Mouse (Mus musculus): ENCODE measurements at regions not wholly inside any gene's neighbourhood (a gene's known extent, or its start where the extent isn't known, plus 50 kb on each side); places are given as distances from the start of the nearest gene placed in this dataset.
A peak's percentile ranks its signal among the peaks of the same experiment; 100 is the strongest.

DNA sequence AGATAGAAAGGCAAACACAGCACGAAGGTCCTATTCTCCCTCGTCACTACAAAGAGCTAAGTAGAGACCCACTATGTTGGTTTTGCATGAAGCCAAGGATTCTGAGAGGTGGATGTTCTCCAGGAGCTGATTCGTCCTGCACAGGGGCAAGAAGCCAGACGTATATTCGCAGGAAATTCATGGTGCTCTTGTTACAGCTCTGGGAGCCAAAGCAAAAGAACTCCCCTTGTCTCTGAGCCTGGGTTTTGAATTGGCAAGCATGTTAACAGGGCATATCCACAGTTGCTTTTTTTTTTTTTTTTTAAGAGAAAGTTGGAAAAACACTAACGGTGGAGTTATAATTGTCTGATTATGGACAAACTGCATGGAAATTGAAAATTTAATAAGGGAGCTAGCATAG, 191.7 kb upstream of the Prickle1 start:
- 93% methylated on average over 6 of the region's 6 CpGs for WGBS
- Histone ChIP-seq H3K9me3 (replicated peaks; ENCODE audit: control insufficient read depth, low read length) (no peaks in the 10 kb centered on the region), H3K27ac (ENCODE audit: low read depth, low read length) (no peak overlapping the region), H3K4me1 (ENCODE audit: control insufficient read depth, insufficient read depth, low read length) (no peaks in the 10 kb centered on the region), H3K27me3 (replicated peaks; ENCODE audit: control insufficient read depth, insufficient read depth, low read length) (no peaks in the 10 kb centered on the region), H3K36me3 (ENCODE audit: control insufficient read depth, insufficient read depth, low read length) (no peaks in the 10 kb centered on the region), H3K9ac (ENCODE audit: low read length) (no peak overlapping the region), H3K4me3 (ENCODE audit: low read depth, low read length) (no peak overlapping the region), H3K4me2 (ENCODE audit: low read length) (no peak overlapping the region)
- DNase-seq (ENCODE audit: low spot score) (no peak), ATAC-seq (no peak)

DNA sequence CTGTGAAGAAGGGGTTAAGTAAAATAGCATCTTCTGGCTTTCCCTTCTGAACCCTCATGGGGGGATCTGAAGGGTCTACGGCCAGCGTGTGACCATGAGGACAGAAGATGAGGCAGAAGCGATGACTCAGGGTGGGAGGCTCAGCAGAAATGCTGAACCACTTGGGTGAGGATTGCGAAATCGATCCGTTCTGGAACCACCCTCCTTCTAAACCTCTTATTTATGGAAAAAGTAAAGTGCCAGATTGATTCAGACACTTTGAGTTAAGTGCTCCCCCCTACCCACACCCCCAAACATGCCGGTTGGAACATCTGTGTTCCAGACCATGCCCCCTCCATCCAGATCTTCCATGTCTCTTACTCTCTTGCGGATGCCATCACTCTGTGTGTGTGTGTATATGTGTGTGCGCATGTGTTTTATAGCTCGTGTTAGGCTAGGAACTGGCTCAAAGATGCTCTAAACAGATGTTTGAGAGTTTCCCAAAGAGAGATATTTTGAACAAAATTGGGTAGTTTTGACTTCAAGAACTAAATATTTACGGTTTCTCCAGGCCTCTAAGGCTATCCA, 190.2 kb upstream of the Prickle1 start:
- Histone ChIP-seq H3K9ac (ENCODE audit: low read length) (no peak overlapping the region), H3K36me3 (ENCODE audit: control insufficient read depth, insufficient read depth, low read length) (no peaks in the 10 kb centered on the region), H3K27ac (ENCODE audit: low read depth, low read length) (no peak overlapping the region), H3K4me2 (ENCODE audit: low read length) (no peak overlapping the region), H3K4me3 (ENCODE audit: low read depth, low read length) (no peak overlapping the region), H3K27me3 (replicated peaks; ENCODE audit: control insufficient read depth, insufficient read depth, low read length) (no peaks in the 10 kb centered on the region), H3K4me1 (ENCODE audit: control insufficient read depth, insufficient read depth, low read length) (no peaks in the 10 kb centered on the region), H3K9me3 (replicated peaks; ENCODE audit: control insufficient read depth, low read length) (no peaks in the 10 kb centered on the region)
- ATAC-seq (no peak), DNase-seq (ENCODE audit: low spot score) (no peak)
- WGBS, result 93% methylated on average over 11 of the region's 11 CpGs

DNA sequence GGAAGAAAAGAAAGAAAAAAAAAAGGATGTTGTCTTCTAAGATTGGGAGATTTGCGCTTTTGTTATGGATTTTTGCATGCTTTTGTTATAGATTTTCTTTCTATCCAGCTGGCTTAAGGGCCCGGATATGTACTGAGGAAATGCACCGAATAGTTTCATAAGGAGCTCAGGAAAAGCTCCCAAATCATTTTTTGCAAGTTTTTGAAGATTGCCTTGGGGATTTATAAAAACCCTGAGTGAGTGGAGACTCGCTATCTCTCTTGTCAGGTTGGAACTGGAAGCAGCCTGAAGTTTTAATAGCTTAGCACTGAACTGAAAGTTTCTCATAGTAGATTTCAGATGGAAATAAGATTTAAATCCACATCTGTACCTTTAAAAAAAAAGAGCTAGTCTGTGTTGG, 188.0 kb upstream of the Prickle1 start:
- 90% methylated on average over 4 of the region's 4 CpGs for WGBS
- Histone ChIP-seq H3K4me1 (ENCODE audit: control insufficient read depth, insufficient read depth, low read length) (no peaks in the 10 kb centered on the region), H3K27ac (ENCODE audit: low read depth, low read length) (no peak overlapping the region), H3K9ac (ENCODE audit: low read length) (no peak overlapping the region), H3K9me3 (replicated peaks; ENCODE audit: control insufficient read depth, low read length) (no peaks in the 10 kb centered on the region), H3K4me2 (ENCODE audit: low read length) (no peak overlapping the region), H3K27me3 (replicated peaks; ENCODE audit: control insufficient read depth, insufficient read depth, low read length) (no peaks in the 10 kb centered on the region), H3K36me3 (ENCODE audit: control insufficient read depth, insufficient read depth, low read length) (no peaks in the 10 kb centered on the region), H3K4me3 (ENCODE audit: low read depth, low read length) (no peak overlapping the region)
- DNase-seq (ENCODE audit: low spot score), result no peak
- no peak for ATAC-seq

DNA sequence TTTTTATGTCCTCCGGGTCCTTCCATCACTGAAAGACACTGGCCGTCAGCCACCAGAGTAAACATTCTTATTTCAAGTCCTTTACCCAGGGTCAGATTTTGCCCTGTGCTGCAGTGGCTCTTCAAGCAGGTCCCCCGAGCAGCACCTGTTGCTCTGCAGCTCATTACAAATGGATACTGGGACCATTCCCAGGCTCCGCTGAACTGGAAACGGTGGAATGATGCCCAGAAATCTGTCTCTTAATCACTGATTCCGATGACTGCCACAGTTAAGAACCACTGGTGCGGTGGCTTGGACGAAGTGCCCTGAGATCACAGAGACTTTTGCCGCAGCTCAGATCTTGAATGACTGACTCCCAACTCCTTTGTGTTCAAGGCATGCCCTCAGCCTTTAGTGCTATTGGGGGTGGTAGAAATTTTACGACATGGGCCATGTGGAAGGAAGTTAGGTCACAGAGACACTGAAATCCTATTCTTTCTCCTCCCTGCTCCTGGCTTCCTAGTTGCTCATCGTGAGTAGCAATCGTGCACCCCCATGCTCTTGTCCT, 179.6 kb upstream of the Prickle1 start:
- H3K4me1 ChIP-seq (ENCODE audit: control insufficient read depth, insufficient read depth, low read length), result no peaks in the 10 kb centered on the region
- H3K27me3 ChIP-seq (replicated peaks; ENCODE audit: control insufficient read depth, insufficient read depth, low read length), result no peaks in the 10 kb centered on the region
- DNase-seq (ENCODE audit: low spot score) (peak; percentile 88), ATAC-seq (peak; percentile 79)
- H3K9ac ChIP-seq (ENCODE audit: low read length), result no peak overlapping the region
- H3K4me2 ChIP-seq (ENCODE audit: low read length), result no peak overlapping the region
- no peaks in the 10 kb centered on the region for H3K36me3 ChIP-seq (ENCODE audit: control insufficient read depth, insufficient read depth, low read length)
- H3K27ac ChIP-seq (ENCODE audit: low read depth, low read length), result no peak overlapping the region
- WGBS, result 41% methylated on average over 12 of the region's 12 CpGs
- H3K9me3 ChIP-seq (replicated peaks; ENCODE audit: control insufficient read depth, low read length), result no peaks in the 10 kb centered on the region
- no peak overlapping the region for H3K4me3 ChIP-seq (ENCODE audit: low read depth, low read length)

DNA sequence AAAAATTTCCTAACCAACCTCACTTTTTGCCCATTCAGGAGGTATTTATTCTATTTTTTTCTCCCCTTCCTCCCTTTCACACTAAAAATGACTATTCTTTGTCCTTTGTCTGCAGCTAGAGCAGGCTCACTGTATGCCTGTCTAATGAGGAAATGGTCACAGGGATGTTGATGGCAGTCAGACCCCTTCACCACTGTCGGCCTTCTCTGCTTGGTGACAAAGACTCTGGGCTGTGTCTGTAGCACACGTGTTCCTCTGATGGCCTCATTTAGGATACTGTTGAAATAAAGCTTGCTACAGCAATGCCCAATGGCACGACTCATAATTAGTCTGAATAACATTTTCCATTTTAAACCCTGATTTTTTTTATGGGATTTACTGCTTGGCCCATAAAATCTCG, 178.6 kb upstream of the Prickle1 start:
- peak; percentile 29 for DNase-seq (ENCODE audit: low spot score)
- peak; percentile 61; the same call in 1 of the 2 replicates for ATAC-seq
- Histone ChIP-seq H3K9me3 (replicated peaks; ENCODE audit: control insufficient read depth, low read length) (no peaks in the 10 kb centered on the region), H3K36me3 (ENCODE audit: control insufficient read depth, insufficient read depth, low read length) (no peaks in the 10 kb centered on the region), H3K27me3 (replicated peaks; ENCODE audit: control insufficient read depth, insufficient read depth, low read length) (no peaks in the 10 kb centered on the region), H3K4me1 (ENCODE audit: control insufficient read depth, insufficient read depth, low read length) (no peaks in the 10 kb centered on the region), H3K27ac (ENCODE audit: low read depth, low read length) (no peak overlapping the region), H3K4me2 (ENCODE audit: low read length) (no peak overlapping the region), H3K4me3 (ENCODE audit: low read depth, low read length) (no peak overlapping the region), H3K9ac (ENCODE audit: low read length) (no peak overlapping the region)
- 37% methylated on average over 4 of the region's 4 CpGs for WGBS

DNA sequence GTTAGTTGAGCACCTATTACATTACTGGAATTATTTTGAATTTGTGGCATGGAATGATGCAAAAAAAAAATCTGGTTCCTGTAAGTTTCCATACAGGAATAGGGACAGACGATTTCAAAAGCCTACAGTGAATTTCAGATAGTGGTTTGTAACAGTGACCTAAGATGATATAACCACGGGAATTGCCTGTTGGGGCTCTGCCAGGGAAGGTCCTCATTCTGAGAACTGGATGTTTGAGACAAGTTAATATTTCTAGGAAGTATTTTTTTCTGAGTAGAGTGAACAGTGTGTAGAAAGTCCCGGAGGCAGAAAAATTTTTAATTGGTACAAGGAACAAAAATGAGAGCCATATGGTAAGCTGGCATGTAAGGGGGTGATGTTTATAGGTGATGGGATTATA, 171.3 kb upstream of the Prickle1 start:
- no peak for DNase-seq (ENCODE audit: low spot score)
- no peaks in the 10 kb centered on the region for H3K27me3 ChIP-seq (replicated peaks; ENCODE audit: control insufficient read depth, insufficient read depth, low read length)
- WGBS, result 76% methylated on average over 3 of the region's 3 CpGs
- no peaks in the 10 kb centered on the region for H3K36me3 ChIP-seq (ENCODE audit: control insufficient read depth, insufficient read depth, low read length)
- H3K4me2 ChIP-seq (ENCODE audit: low read length), result no peak overlapping the region
- H3K4me1 ChIP-seq (ENCODE audit: control insufficient read depth, insufficient read depth, low read length), result no peaks in the 10 kb centered on the region
- no peak overlapping the region for H3K4me3 ChIP-seq (ENCODE audit: low read depth, low read length)
- H3K9ac ChIP-seq (ENCODE audit: low read length), result no peak overlapping the region
- ATAC-seq, result no peak
- H3K27ac ChIP-seq (ENCODE audit: low read depth, low read length), result no peak overlapping the region
- H3K9me3 ChIP-seq (replicated peaks; ENCODE audit: control insufficient read depth, low read length), result no peaks in the 10 kb centered on the region

DNA sequence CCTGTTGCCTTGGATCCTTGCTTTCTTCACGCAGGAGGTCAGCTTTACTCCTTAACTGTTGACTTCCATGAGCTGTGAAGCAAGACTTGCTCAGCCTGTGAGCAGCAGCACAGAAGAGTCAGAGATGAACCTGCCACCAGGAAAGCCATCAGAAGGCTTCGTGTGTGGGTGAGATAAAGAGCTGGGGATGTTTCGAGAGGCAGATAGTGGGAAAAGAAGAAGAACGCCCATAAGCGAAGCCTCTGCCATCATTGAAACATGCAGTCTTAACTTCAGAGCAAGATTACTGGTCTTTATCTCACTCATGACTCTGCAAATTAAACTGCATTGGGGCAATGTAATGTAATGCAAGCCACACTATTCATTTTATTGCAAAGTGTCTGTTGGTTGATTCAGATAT, 167.4 kb upstream of the Prickle1 start:
- 92% methylated on average over 5 of the region's 5 CpGs for WGBS

DNA sequence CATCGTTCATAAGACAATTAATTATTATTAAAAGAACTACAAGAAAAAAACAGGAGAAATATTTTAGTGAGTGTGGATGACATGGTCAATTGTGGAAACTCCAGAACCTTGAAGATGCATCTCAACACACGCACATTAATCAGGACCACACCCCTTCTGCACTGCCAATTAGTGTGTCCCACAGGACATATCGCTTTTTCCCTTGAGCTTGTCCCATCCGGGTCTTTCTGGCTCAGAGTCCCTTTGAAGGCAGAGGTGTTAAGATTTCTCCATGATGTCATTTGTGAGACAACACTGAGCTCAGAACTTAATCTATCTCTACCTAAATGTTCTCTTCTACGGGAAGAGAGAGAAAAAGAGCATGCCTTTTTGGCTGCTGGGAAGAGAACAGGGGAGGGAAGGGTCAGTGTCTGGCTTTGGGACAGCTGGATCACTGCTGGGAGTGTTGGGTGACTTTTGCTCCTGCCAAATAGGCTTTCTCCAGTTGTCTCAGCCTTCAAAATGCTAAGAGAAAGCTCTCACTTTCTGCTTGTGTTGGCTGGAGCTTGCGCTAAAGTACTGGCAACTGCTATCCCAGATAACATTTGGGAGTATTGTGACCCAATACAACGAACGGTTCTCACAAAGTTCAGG, 162.6 kb upstream of the Prickle1 start:
- Histone ChIP-seq H3K36me3 (ENCODE audit: control insufficient read depth, insufficient read depth, low read length) (no peaks in the 10 kb centered on the region), H3K9ac (ENCODE audit: low read length) (no peak overlapping the region), H3K27ac (ENCODE audit: low read depth, low read length) (no peak overlapping the region), H3K27me3 (replicated peaks; ENCODE audit: control insufficient read depth, insufficient read depth, low read length) (no peaks in the 10 kb centered on the region), H3K4me1 (ENCODE audit: control insufficient read depth, insufficient read depth, low read length) (no peaks in the 10 kb centered on the region), H3K9me3 (replicated peaks; ENCODE audit: control insufficient read depth, low read length) (no peaks in the 10 kb centered on the region), H3K4me3 (ENCODE audit: low read depth, low read length) (no peak overlapping the region), H3K4me2 (ENCODE audit: low read length) (no peak overlapping the region)
- ATAC-seq, result no peak
- DNase-seq (ENCODE audit: low spot score), result no peak
- WGBS, result 89% methylated on average over 8 of the region's 8 CpGs

More for the DNA sequence above, 167.4 kb upstream of the Prickle1 start:
- no peaks in the 10 kb centered on the region for H3K4me1 ChIP-seq (ENCODE audit: control insufficient read depth, insufficient read depth, low read length)
- H3K9me3 ChIP-seq (replicated peaks; ENCODE audit: control insufficient read depth, low read length), result no peaks in the 10 kb centered on the region
- no peak overlapping the region for H3K27ac ChIP-seq (ENCODE audit: low read depth, low read length)
- DNase-seq (ENCODE audit: low spot score) (no peak), ATAC-seq (no peak)
- no peak overlapping the region for H3K4me3 ChIP-seq (ENCODE audit: low read depth, low read length)
- no peak overlapping the region for H3K9ac ChIP-seq (ENCODE audit: low read length)
- no peaks in the 10 kb centered on the region for H3K27me3 ChIP-seq (replicated peaks; ENCODE audit: control insufficient read depth, insufficient read depth, low read length)
- H3K36me3 ChIP-seq (ENCODE audit: control insufficient read depth, insufficient read depth, low read length), result no peaks in the 10 kb centered on the region
- no peak overlapping the region for H3K4me2 ChIP-seq (ENCODE audit: low read length)

DNA sequence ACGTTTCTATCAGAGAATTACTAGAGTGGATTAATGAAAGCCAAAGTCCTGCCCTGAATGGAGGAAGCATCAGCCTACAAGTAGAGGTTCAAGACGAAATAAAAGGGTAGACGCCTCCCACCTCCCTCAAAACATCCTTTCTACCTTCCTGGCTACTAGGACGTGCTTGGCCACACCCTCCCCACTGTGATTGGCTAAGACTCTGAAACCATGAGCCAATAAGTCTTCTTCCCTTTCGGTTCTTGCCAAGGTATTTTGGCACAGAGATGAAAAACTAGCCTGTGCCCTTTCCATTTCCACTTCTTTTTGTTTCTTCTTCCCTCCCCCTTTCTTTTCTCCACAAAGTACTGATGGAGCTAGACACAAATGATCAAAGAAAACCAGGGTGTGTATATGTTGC, 160.3 kb upstream of the Prickle1 start:
- no peak for ATAC-seq
- H3K9me3 ChIP-seq (replicated peaks; ENCODE audit: control insufficient read depth, low read length), result no peaks in the 10 kb centered on the region
- DNase-seq (ENCODE audit: low spot score), result peak; percentile 57
- H3K4me1 ChIP-seq (ENCODE audit: control insufficient read depth, insufficient read depth, low read length), result no peaks in the 10 kb centered on the region
- no peak overlapping the region for H3K27ac ChIP-seq (ENCODE audit: low read depth, low read length)
- peak overlapping the region; percentile 18; the same call in 1 of the 2 replicates for H3K4me2 ChIP-seq (ENCODE audit: low read length)
- H3K27me3 ChIP-seq (replicated peaks; ENCODE audit: control insufficient read depth, insufficient read depth, low read length), result no peaks in the 10 kb centered on the region
- WGBS, result 46% methylated on average over 5 of the region's 5 CpGs
- H3K4me3 ChIP-seq (ENCODE audit: low read depth, low read length), result no peak overlapping the region
- H3K36me3 ChIP-seq (ENCODE audit: control insufficient read depth, insufficient read depth, low read length), result no peaks in the 10 kb centered on the region
- H3K9ac ChIP-seq (ENCODE audit: low read length), result no peak overlapping the region

Data from forebrain, embryonic 14.5 days (tissue).